Mouse (Mus musculus) spleen, embryonic (tissue): ENCODE measurements around the gene Rasl11b.

ENCODE experiments used
- CTCF ChIA-PET: fragments of 350-600 bp; sonication (Branson Sonifier 250); formaldehyde crosslinking; loops from one replicate; lab custom pipeline; 2022; lab: Charles Lee

Gene Rasl11b

DNA sequence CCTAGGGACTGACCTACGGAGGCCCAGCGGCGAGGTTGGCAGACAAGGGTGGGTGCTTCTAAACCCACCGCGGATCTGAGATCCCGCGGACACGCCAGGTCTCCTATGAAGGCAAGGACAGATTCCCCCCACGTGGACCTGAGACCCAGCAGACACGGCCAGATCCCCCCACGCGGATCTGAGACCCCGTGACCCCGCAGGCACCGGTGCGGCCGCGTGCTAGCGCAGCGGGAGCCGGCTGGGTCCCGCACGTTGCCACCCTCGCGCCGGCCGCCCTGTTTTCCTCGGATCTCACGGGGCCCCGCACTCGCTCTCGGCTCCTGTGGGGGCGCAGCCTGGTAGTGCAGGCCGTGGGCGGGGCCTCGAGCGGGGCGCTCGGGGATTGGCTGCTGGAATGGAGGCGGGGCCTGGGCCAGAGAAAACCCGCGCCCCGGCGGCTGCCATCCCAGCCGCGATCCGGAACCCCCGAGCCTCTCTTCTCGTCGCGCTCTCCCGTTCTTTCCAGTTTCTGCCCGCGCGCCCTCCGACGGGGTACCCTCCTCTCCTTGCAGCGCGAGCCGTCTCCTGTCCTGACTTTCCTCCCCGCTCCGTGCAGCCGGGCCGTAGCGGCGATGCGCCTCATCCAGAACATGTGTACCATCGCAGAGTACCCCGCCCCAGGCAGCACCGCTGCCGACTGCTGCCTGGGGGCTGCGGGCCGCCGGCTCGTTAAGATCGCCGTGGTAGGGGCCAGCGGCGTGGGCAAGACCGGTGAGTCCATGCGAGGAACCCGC is at the start of gene Rasl11b:
Gene Rasl11b, plus strand, starts transcription at position 446 of the 773 bp plus-strand sequence.
- CTCF ChIA-PET = no interaction called here

DNA sequence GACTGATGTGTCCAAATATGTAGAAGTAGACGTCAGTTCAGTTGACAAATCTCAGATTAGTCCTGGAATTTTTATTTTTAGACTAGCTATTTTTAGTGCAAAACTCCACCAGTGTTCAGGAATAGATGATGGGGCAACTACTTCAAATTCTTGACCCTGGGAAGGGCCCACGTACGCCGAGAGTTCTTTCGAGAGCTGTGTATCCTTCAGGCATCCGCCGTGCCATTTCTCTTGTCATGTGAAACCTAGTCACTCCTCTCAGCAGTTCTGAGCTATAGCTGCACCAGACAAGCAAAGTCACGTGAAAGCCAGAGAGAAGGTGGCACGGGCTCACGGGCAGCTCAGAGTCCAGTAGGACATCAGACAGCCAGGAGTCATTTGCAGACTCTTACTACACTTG is 47.5 kb upstream of the Rasl11b start:
- CTCF ChIA-PET = no interaction called here

DNA sequence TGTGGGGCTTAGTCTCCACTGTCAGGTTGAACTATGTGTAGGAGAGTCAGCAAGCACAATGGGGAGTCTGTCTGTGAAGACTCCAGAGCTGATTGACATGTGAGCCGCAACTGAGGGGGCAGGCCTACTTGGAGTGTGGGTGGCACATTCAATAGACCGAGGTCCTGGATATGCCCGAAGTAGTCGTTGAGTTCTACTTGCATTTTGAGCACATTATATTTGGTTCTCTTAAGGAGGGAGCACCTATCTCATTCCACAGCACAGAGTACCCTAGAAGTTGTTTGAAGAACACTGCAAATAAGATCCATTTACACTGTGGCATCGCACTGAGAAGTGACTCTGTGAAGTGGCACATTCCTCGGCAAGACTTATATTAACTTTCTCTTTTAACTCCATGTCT is 45.1 kb upstream of the Rasl11b start:
- CTCF ChIA-PET = no interaction called here

DNA sequence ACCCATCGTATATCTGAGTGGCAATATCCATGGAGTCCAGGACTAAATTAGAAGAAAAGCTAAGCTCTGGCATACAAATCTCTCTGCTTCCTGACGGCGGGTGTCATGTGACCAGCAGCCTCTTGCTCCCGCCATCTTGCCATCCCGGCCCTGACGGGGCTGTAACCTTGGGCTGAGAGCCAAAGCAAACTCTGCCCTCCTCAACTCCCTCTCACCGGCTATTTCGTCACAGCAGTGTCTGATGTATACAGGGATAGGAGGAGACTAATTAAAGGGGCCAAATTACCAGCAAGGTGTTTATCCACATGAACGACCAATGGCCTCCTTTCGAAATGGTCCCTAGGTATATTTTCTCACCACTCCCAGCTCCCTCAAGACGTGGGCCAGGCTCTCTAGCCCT is 43.3 kb upstream of the Rasl11b start:
- CTCF ChIA-PET = no interaction called here

DNA sequence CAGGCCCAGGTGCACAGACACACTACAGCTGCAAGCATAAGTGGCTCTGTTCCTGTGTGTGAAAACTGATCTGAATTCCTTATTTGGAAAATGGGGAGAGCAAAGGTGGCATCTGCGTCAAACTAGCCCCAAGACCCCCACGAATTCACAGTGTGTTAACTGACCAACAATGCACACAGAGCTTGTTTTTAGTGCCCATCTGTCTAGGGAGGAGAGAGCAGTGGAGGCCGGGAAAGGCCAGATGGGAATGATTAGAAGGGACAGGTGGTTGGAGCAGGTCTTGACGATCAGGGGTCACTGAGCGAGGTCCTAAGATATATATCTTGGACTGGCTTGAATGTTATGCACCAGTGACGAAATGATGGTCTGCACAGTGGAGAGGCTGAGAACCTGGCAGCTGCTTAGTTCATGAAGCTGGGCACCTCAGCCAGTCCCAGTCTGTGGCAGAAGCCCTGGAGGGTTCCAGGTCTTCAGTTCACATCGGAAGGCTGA is 39.2 kb upstream of the Rasl11b start:
- CTCF ChIA-PET = no interaction called here

DNA sequence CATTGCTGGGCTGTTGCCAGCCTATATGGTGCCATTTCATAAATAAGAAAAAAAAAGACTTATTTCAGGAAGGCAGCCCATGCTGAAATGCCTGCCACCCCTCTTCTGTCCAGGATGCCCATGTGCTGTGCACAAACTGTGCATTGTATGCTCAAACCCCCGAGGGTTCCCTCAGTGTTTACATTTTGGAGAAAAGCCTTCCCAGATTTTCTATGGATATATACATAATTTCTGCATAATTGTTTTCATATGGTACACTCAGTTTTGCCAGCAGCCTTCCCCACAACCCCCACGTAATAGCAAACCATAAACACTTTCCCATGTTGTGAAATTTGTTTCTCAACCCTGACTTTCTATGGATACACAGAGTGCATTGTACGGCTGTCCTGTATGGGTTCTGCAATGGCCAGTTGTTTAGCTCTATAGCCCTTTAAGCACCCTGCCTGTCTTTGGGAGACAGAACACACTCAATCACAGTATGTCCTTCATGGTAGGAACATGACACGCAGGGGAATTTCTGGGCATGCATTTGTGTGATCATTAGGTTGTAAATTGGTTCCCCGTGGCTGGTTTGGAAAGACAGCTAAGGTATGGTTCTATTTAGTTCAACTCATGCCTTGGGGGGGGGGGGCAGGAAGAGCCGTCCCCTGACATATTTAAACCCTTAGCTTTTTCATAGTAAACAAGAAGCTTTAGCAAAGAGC is 36.0 kb upstream of the Rasl11b start:
- CTCF ChIA-PET = no interaction called here

DNA sequence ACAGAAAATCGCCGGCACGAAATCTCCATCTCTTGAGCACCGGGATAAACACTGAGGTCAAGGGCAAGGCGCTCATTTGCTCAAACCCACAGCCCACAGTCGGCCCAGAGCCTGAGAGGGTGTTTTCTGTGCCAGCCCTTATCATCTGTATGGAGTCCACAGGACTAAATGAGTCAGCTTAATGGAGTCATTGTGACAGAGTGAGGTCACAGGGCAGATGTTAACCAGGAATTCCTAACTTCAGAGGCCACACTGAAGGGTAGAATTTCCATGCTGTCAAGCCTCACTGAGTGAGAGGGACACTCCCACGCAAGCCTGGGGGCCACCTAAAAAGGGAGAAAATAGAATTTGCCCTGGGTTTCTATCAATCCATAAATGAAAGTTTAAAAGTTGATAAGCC is 35.2 kb upstream of the Rasl11b start:
- CTCF ChIA-PET = no interaction called here

DNA sequence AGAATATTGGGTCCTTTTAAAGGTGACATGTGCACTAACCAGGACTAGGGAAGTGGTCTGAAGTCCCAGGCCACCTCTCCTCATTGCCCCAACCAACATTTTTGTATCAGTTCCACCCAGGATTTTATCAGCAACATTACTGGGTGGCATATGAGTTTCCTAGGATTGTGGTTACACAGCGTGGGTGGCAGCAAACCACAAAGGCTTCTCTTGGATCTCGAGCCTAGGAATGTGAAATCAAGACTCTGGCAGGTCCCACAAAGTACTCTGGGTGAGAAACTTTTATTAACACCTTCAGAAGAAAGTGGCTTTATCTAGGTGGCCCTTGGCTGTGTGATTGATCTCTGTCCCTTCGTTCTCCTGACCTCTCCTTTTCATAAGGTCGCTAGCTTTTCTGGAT is 34.7 kb upstream of the Rasl11b start:
- CTCF ChIA-PET = no interaction called here

DNA sequence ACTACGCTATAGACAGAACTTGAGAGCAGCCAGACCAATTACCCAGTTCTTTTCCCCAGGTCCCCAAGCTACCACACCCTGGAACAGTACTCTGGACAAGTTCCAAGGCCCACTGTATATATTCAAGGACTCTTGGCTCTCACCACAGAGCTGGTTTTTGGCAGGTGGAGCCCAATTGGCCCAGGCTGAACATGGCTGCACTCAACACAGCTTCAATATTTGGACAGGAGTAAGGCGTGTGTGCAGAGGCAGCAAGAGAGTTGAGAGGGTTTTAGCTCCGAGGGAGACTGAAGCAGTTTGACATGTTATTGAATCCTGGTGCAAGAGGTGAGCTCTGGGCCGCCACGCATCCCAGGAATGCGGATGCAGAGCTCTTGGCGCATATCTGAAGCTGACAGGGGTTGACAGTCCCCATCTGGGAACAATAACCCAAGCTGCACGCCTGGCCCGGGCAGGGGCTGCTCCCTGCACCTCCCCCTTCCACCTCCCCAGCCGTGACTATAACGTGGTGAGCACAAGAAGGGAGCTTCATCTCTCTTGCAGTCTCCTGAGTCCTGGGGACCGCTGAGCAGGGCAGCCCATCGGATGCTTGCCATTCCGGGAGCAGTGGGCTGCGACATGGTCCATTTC is 33.7 kb upstream of the Rasl11b start:
- CTCF ChIA-PET = no interaction called here

DNA sequence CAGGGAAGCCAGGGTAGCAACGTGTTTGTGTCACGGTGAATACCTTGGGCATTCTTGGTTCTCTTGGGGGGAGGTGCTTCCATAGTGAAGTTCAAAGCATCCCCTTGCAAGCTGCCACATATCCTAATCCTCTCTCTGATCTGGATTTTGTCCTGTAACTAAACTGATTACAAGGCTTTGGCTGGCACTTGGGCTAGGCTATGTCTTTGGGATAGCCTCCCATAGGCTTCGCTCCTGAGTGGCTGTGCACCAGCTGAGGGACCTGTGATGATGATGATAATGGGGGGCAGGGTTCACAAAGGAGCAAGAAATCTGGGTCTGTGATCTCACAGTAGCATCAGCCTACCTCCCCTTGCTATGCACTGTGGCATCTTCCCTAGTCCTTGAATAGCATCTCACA is 33.1 kb upstream of the Rasl11b start:
- CTCF ChIA-PET = no interaction called here

DNA sequence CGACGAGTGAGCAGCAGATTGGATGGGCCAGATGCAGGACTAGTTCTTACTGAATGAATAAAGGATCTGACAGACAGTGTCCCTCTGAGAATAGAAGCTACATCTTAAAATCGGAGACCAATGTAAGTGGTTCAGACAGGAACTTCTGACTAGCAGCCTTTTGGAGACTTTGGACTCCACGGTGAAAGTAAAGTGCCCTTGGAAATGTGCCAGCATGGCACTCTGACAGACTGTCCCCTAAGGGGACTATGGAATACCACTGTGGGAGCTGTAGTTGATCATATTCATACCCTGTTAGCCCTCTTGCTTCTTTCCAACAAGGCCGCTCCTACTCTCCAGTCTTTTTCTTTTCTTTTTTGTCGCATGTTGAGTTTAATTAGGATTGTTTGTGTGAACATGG is 31.9 kb upstream of the Rasl11b start:
- CTCF ChIA-PET = no interaction called here

DNA sequence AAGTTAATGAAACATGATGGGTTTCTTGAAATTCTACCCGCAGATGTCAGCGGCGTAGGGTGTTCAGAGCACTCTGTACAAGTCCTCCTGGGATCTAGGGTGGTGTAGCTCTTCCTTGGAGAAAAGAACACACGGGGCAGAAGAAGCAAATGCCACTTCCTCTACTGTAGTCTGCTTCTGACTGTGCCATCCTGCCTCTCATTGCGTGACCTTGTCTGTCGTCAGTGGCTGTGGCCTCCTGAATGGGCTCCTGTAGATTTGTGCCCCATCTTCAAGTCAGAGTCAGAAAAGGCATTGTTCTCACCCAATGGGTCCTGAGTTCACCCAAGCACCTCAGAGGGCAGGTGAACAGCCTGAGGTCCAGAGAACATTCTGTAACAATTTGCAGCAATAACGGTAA is 30.5 kb upstream of the Rasl11b start:
- CTCF ChIA-PET = no interaction called here

DNA sequence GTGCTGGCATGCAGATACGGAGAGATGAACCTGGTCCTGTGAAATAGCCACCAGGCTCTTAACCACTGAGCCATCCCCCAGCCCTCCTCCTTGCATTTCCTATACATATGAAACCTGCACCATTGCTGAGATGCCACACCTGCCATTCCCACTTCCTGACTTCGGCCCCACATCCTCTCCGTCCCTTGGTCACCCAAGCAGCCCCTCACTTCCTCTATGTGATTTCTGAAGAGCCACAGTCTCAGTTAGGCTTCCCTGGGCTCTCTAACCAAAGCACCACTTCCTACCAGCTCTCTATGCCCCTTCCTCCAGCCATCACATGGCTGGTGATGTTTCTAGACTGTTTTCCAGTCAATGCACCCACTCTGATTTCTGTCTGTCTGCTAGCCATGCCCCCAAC is 28.4 kb upstream of the Rasl11b start:
- CTCF ChIA-PET = no interaction called here

DNA sequence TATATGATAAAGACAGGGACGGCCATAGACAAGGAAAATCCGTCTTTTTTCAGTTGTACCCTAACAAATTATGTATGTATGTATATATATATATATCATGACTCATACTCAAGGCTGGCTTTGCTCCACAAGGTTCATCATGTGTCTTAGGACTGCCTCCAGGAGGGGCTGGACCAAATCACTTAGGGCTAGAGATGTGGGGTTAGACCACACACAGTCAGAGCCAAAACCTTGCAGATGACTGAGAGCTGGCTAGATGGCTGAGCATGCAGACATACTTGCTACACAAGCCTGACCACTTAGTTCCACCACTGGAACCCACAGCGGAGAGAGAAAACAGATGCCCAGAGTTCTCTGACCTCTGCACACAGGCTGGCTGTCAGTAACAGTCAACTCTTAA is 27.0 kb upstream of the Rasl11b start:
- CTCF ChIA-PET = no interaction called here

DNA sequence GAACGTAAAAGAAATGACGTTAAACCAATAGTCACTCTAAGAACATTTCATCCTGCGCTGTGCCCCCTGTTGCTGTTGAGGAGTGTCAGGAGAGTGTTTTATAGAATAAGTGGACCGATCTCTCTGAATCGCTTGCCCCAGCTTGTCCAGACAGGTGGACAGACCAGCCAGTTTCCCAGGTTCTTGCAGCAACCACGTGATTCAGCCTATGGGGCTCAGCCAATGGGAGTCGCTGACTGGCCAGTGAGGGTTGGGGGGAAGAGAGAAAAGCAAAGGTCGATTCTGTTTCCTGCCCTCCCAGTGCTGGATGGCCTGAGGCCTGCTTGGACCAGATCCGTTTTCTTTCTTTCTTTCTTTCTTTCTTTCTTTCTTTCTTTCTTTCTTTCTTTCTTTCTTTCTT is 23.3 kb upstream of the Rasl11b start:
- CTCF ChIA-PET = no interaction called here

DNA sequence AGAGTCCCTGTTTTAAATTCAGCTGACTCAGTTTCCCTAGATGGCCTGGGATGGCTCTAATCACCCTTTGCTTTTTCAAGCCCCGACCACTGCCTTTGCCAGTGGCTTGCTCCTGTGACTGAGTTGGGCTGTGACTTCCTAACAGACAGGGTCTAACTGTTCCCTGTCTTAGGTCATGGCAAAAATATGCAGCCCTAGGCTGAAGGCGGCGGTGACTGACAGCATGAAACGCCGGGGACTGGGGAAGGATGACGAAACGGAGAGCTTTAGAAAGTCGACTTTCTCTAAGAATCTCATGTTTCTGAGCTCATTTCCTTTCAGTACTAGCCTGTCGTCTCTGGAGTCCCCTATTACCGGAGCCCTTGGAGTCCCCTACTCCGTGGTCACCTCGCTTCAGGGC is 22.9 kb upstream of the Rasl11b start:
- CTCF ChIA-PET = no interaction called here

DNA sequence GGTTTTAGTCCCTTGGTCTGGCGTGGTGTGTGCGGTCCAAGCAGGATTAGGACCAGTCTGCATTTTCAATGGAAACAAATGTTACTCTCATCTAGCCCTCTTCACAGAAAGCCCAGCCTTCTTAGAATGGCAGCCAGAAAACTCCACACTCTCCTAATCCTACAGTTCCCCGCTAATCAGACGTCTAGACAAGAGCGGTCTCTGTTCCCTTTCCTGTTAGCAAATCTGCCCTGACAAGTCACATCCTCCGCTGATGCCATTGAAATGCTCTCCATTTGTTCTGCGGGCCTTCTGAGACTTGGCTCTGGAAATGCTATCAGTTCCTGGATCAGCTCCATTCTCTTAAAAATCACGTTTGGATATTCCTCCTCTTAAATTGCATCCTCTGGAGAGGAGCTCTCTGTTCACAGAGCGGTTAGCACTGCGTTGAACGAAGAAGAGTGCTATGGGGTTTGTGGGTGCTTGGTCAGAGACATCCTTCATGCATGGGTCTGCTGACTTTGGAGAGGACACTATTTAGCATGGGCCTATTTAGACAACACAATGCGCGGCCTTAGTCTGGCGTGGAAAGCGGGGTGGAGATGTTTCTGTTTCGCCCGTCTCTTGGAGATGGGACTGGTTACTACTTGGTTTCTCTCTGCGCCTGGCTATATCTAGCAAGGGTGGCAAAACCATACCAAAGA is 21.8 kb upstream of the Rasl11b start:
- CTCF ChIA-PET = no interaction called here

DNA sequence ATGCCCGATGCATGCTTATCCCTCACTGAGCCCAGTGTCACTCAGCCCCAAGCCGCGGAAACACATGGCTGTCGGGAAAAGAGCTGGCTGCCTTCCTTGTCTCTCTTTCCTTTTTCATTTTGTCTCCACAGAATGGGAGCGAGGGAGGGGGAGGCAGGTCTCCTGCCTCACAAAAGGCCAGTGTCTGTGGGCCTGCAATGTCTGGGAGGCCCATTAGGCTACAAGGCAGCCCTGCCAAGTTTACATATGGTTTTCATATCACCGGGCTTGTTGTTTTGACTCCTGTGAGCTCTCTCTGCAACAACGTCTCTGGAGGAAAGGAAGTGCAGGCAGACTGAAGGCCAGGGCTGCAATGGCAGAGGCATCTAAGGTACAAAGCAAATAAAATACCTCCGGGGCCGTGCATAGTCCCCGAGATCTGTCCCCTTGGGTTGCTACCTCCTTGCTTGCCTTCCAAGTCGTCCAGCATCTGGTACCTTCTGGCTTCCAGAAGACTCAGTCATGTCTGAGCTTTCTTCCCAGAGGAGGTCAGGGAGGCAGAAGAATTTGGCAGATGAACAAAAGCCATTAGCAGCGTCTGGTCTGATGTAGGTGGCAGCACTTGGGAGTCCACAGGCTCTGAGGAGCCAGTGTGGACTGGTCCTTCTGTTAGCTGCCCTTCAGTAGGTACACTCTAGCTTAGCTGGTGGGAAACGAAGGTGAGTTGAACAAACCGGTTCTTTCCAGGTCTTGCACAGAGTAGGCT is 19.4 kb upstream of the Rasl11b start:
- CTCF ChIA-PET = no interaction called here

DNA sequence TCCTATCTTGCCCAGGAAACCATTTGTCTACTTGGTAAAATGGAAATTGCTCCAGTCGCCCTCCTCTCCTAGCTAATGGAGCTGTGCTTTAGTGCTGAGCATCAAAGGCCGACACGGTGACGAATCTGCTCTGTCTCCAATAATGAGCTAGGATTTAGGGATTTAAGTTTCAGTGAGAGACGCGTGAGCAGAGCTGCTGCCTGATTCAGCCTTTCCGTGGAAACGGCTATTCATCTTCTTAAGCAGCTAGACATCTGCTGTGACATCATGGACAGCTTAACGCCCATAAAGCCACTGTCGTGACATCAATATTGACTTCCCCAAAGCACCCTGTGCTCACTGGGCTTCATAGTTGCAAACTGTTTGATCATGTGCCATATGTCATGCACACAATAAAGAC is 14.9 kb upstream of the Rasl11b start:
- CTCF ChIA-PET = no interaction called here

DNA sequence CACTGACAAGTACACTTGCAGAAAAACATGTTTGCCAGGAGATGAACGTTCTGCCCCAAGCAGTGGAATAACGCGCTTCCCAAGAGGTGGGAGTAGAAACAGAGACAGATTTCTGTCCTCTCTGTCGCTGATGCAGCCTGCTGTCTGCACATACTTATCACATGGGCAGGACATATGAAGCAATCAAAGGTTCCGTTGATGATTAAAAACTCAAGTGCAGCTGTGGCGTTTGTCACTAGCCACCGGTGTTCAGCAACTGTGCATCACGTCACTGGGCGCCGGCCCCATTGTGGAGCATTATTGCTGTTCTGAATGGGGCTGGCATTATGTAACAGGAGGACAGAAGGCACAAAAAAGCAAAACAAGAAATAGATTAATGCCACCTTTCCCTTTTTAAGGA is 12.0 kb upstream of the Rasl11b start:
- CTCF ChIA-PET = no interaction called here

DNA sequence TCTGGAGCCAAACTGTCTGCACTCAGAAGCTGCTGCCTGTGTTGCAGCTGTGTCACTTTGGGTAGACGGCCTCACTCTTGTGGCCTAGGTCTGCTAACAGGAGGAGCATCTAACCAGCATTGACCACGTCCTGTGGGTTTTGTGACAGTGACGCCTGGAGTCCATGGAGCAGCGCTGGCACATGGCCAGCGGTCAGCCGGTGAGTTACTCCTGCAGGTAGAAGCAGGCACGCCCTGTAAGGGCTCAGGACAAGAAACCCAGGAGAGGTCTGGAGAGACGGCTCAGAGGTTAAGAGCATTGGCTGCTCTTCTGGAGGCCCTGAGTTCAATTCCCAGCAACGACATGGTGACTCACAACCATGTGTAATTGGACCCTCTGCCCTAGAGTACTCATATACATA is 10.5 kb upstream of the Rasl11b start:
- CTCF ChIA-PET = no interaction called here

DNA sequence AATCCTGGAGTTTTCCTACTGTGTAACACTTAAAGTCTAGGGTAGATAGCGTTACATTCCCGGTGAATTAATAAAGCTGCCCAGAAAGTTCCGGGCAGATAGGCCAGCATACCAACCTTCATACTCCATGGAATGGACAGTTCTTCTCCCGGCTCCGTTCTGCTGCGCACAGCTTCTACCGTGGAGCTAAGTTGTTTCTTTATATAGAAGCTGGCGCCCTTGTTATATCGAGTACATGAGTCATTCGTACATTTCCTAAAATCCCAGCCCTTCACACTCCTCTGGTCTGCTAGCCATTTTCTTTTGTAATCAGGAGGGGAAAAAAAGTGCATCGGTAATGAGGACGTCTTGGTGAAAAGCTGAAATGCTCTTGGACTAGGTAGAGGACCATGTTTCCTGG is 7.0 kb upstream of the Rasl11b start:
- CTCF ChIA-PET = interaction anchor here (0.6 kb wide), 1 partner anchor 107 kb away, joined by 4 read pairs; no protein-coding TSS in a partner anchor
